Mouse (Mus musculus): ENCODE results near the gene Gm12794. TPM values are rescaled to one million over a fixed set of nuclear protein-coding genes. Genes with fewer than 3 reads are reported as not detected.
"Not testable (repeated sequence)": the region's sequence is repeated elsewhere in the genome, so short reads cannot be mapped to it uniquely, and the experiment has no call there.

Gene Gm12794
- total RNA-seq (2021), result not detected

- intact Hi-C loops (cut with DNase I); DNase-seq (ENCODE audit: low spot score): not testable (repeated sequence)
These were observed at the start of gene Gm12794 for GRCm38 (mm10) chr4:101940107-101940506. Gene Gm12794 (plus strand): TSS chr4:101940407.

- no peak for DNase-seq (ENCODE audit: low spot score)
- intact Hi-C loops (cut with DNase I), result no loop called here
These were observed 46.4 kb upstream of the Gm12794 start, which contains the start of gene C130073F10Rik for GRCm38 (mm10) chr4:101893656-101894420. Gene C130073F10Rik (minus strand): TSS chr4:101893789.

- intact Hi-C loops (cut with DNase I), result not testable (repeated sequence)
These were observed 31.4 kb upstream of the Gm12794 start, which contains the start of gene Gm12800 for GRCm38 (mm10) chr4:101908821-101909220. Gene Gm12800 (plus strand): TSS chr4:101909121.

GRCm38 (mm10) chr4:101980949-101981348 is 40.7 kb downstream of the Gm12794 start, which contains the start of gene Gm12790:
Gene Gm12790 (minus strand): TSS chr4:101981049.
- intact Hi-C loops (cut with DNase I); DNase-seq (ENCODE audit: low spot score): not testable (repeated sequence)

More at GRCm38 (mm10) chr4:101908821-101909220, 31.4 kb upstream of the Gm12794 start, which contains the start of gene Gm12800:
- DNase-seq (ENCODE audit: low spot score), result not testable (repeated sequence)

DNA sequence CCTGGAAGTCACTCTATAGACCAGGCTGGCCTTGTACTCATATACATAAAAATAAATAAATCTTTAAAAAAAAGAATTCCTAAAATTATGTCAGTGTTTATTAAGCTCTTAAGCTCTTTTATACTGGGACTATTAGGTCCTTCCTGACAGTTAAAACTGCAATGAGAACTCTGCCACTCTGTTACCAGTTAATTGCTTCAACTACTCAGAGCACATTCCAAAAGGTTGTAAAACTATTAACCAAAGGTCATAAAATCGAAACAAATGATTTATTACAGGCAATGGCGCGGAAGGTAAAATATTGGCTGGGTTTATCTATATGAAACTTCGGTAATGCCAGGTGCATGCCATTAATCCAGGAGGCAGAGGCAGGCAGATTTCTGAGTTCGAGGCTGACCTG is 45.5 kb downstream of the Gm12794 start:
- no peak for DNase-seq (ENCODE audit: low spot score)
- intact Hi-C loops (cut with DNase I), result no loop called here

DNA sequence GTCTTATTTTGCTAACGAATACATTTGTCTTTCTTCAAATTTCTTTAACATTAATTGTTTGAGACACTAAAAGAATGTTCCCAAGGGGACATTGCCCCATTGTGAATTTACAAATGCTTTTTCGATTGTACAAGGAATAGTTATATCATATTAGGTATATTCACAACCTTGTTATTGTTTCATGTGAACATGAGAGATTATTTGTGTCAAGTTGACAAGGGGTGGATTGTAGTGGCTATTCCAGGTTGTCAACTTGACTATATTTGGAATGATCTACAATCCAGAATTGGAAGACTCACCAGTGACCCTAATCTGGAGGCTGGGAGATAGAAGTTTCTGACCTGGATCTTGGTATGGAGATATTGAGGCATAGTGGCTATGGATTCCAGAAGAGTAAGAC is 46.1 kb downstream of the Gm12794 start, which contains the start of gene Gm12789:
TSS of gene Gm12789 (plus strand) at position 301 of the 400 bp plus-strand sequence.
- intact Hi-C loops (cut with DNase I); DNase-seq (ENCODE audit: low spot score): not testable (repeated sequence)

Other genes with a start within 250 kb of the Gm12794 start
- gene Lepr, start 223.0 kb upstream of the Gm12794 start, total RNA-seq (2021), result 1 to 10 TPM; 4.2 to 7.1 TPM
- gene B020004J07Rik, start 96.4 kb upstream of the Gm12794 start, total RNA-seq (2021), result not detected
- gene C130073F10Rik, start 46.6 kb upstream of the Gm12794 start, total RNA-seq (2021), result not detected
- not detected for gene Gm12800, start 31.3 kb upstream of the Gm12794 start, total RNA-seq (2021)
- not detected for gene Gm12790, start 40.6 kb downstream of the Gm12794 start, total RNA-seq (2021)
- gene Gm12789, start 46.2 kb downstream of the Gm12794 start, total RNA-seq (2021), result not detected
- gene Pde4b, start 147.1 kb downstream of the Gm12794 start, total RNA-seq (2021), result 10 to 100 TPM; 24.3 to 34.2 TPM

Measured in heart, postnatal 25 days (tissue).